Mouse (Mus musculus): ENCODE measurements at regions not wholly inside any gene's neighbourhood (a gene's known extent, or its start where the extent isn't known, plus 50 kb on each side); places are given as distances from the start of the nearest gene placed in this dataset.

GRCm38 (mm10) chr1:96083575-96083974 is 416.2 kb upstream of the St8sia4 start:
- Histone ChIP-seq H3K4me3 (ENCODE audit: low read depth, low read length) (no peak overlapping the region), H3K36me3 (replicated peaks; ENCODE audit: control insufficient read depth, insufficient read depth, low read length) (no peaks in the 10 kb centered on the region), H3K27ac (ENCODE audit: low read depth) (no peak overlapping the region), H3K4me2 (ENCODE audit: low read depth, low read length) (no peak overlapping the region), H3K27me3 (ENCODE audit: control insufficient read depth, insufficient read depth, low read length) (no peaks in the 10 kb centered on the region), H3K4me1 (ENCODE audit: control insufficient read depth, insufficient read depth) (no peaks in the 10 kb centered on the region), H3K9ac (replicated peaks; ENCODE audit: low read depth, low read length) (no peak overlapping the region), H3K9me3 (replicated peaks; ENCODE audit: control insufficient read depth, low read length) (no peaks in the 10 kb centered on the region)
- no peak for DNase-seq (ENCODE audit: low spot score)
- 66% methylated on average over 2 of the region's 2 CpGs for WGBS
- no peak for TF ChIP-seq EP300 (IDR thresholded peaks at IDR 0.05; ENCODE audit: low read depth)
- no peak for TF ChIP-seq CTCF (IDR thresholded peaks at IDR 0.05; ENCODE audit: low read depth)
- no peak for ATAC-seq (ENCODE audit: insufficient read depth, low read depth)

GRCm38 (mm10) chr1:96074710-96075109 is 407.3 kb upstream of the St8sia4 start:
- no peak for ATAC-seq (ENCODE audit: insufficient read depth, low read depth)
- Histone ChIP-seq H3K27ac (ENCODE audit: low read depth) (no peak overlapping the region), H3K4me1 (ENCODE audit: control insufficient read depth, insufficient read depth) (no peaks in the 10 kb centered on the region), H3K4me2 (ENCODE audit: low read depth, low read length) (no peak overlapping the region), H3K9me3 (replicated peaks; ENCODE audit: control insufficient read depth, low read length) (no peaks in the 10 kb centered on the region), H3K4me3 (ENCODE audit: low read depth, low read length) (no peak overlapping the region), H3K9ac (replicated peaks; ENCODE audit: low read depth, low read length) (no peak overlapping the region), H3K36me3 (replicated peaks; ENCODE audit: control insufficient read depth, insufficient read depth, low read length) (no peaks in the 10 kb centered on the region), H3K27me3 (ENCODE audit: control insufficient read depth, insufficient read depth, low read length) (no peaks in the 10 kb centered on the region)
- WGBS: 74% methylated on average over 1 of the region's 1 CpGs
- DNase-seq (ENCODE audit: low spot score): no peak
- TF ChIP-seq EP300 (IDR thresholded peaks at IDR 0.05; ENCODE audit: low read depth) (no peak), CTCF (IDR thresholded peaks at IDR 0.05; ENCODE audit: low read depth) (no peak)

GRCm38 (mm10) chr1:96061335-96061734 is 394.0 kb upstream of the St8sia4 start:
- no peak overlapping the region for H3K4me2 ChIP-seq (ENCODE audit: low read depth, low read length)
- H3K27me3 ChIP-seq (ENCODE audit: control insufficient read depth, insufficient read depth, low read length): no peaks in the 10 kb centered on the region
- H3K4me1 ChIP-seq (ENCODE audit: control insufficient read depth, insufficient read depth): no peaks in the 10 kb centered on the region
- DNase-seq (ENCODE audit: low spot score) (no peak), ATAC-seq (ENCODE audit: insufficient read depth, low read depth) (no peak)
- H3K27ac ChIP-seq (ENCODE audit: low read depth): no peak overlapping the region
- H3K9me3 ChIP-seq (replicated peaks; ENCODE audit: control insufficient read depth, low read length): no peaks in the 10 kb centered on the region
- TF ChIP-seq CTCF (IDR thresholded peaks at IDR 0.05; ENCODE audit: low read depth) (no peak), EP300 (IDR thresholded peaks at IDR 0.05; ENCODE audit: low read depth) (no peak)
- no peak overlapping the region for H3K4me3 ChIP-seq (ENCODE audit: low read depth, low read length)
- no peaks in the 10 kb centered on the region for H3K36me3 ChIP-seq (replicated peaks; ENCODE audit: control insufficient read depth, insufficient read depth, low read length)
- no peak overlapping the region for H3K9ac ChIP-seq (replicated peaks; ENCODE audit: low read depth, low read length)

- H3K27ac ChIP-seq (ENCODE audit: low read depth): no peak overlapping the region
- ATAC-seq (ENCODE audit: insufficient read depth, low read depth): no peak
- no peak overlapping the region for H3K4me2 ChIP-seq (ENCODE audit: low read depth, low read length)
- DNase-seq (ENCODE audit: low spot score): no peak
- no peaks in the 10 kb centered on the region for H3K36me3 ChIP-seq (replicated peaks; ENCODE audit: control insufficient read depth, insufficient read depth, low read length)
- TF ChIP-seq EP300 (IDR thresholded peaks at IDR 0.05; ENCODE audit: low read depth) (no peak), CTCF (IDR thresholded peaks at IDR 0.05; ENCODE audit: low read depth) (no peak)
- H3K4me3 ChIP-seq (ENCODE audit: low read depth, low read length): no peak overlapping the region
- WGBS: 58% methylated on average over 1 of the region's 1 CpGs
- H3K9me3 ChIP-seq (replicated peaks; ENCODE audit: control insufficient read depth, low read length): no peaks in the 10 kb centered on the region
- no peak overlapping the region for H3K9ac ChIP-seq (replicated peaks; ENCODE audit: low read depth, low read length)
- H3K4me1 ChIP-seq (ENCODE audit: control insufficient read depth, insufficient read depth): no peaks in the 10 kb centered on the region
- no peaks in the 10 kb centered on the region for H3K27me3 ChIP-seq (ENCODE audit: control insufficient read depth, insufficient read depth, low read length)
Measured at GRCm38 (mm10) chr1:96049260-96049659, 381.9 kb upstream of the St8sia4 start.

GRCm38 (mm10) chr1:96046556-96046955 is 379.2 kb upstream of the St8sia4 start:
- TF ChIP-seq CTCF (IDR thresholded peaks at IDR 0.05; ENCODE audit: low read depth): no peak
- no peak for ATAC-seq (ENCODE audit: insufficient read depth, low read depth)
- WGBS: 47% methylated on average over 1 of the region's 1 CpGs
- Histone ChIP-seq H3K4me2 (ENCODE audit: low read depth, low read length) (no peak overlapping the region), H3K9ac (replicated peaks; ENCODE audit: low read depth, low read length) (no peak overlapping the region), H3K27ac (ENCODE audit: low read depth) (no peak overlapping the region), H3K36me3 (replicated peaks; ENCODE audit: control insufficient read depth, insufficient read depth, low read length) (no peaks in the 10 kb centered on the region), H3K4me1 (ENCODE audit: control insufficient read depth, insufficient read depth) (no peaks in the 10 kb centered on the region), H3K27me3 (ENCODE audit: control insufficient read depth, insufficient read depth, low read length) (no peaks in the 10 kb centered on the region), H3K4me3 (ENCODE audit: low read depth, low read length) (no peak overlapping the region), H3K9me3 (replicated peaks; ENCODE audit: control insufficient read depth, low read length) (no peaks in the 10 kb centered on the region)
- no peak for DNase-seq (ENCODE audit: low spot score)

- Histone ChIP-seq H3K4me2 (ENCODE audit: low read depth, low read length) (no peak overlapping the region), H3K36me3 (replicated peaks; ENCODE audit: control insufficient read depth, insufficient read depth, low read length) (no peaks in the 10 kb centered on the region), H3K9ac (replicated peaks; ENCODE audit: low read depth, low read length) (no peak overlapping the region), H3K9me3 (replicated peaks; ENCODE audit: control insufficient read depth, low read length) (no peaks in the 10 kb centered on the region), H3K4me3 (ENCODE audit: low read depth, low read length) (no peak overlapping the region), H3K27ac (ENCODE audit: low read depth) (no peak overlapping the region), H3K4me1 (ENCODE audit: control insufficient read depth, insufficient read depth) (no peaks in the 10 kb centered on the region), H3K27me3 (ENCODE audit: control insufficient read depth, insufficient read depth, low read length) (no peaks in the 10 kb centered on the region)
- ATAC-seq (ENCODE audit: insufficient read depth, low read depth) (no peak), DNase-seq (ENCODE audit: low spot score) (no peak)
- 58% methylated on average over 1 of the region's 1 CpGs for WGBS
- TF ChIP-seq EP300 (IDR thresholded peaks at IDR 0.05; ENCODE audit: low read depth): no peak
- TF ChIP-seq CTCF (IDR thresholded peaks at IDR 0.05; ENCODE audit: low read depth): no peak
Measured at GRCm38 (mm10) chr1:96019443-96019842, 352.1 kb upstream of the St8sia4 start.
